Mouse (Mus musculus) kidney, embryonic 16.5 days (tissue): ENCODE results near the gene Grk1. TPM values are rescaled to one million over a fixed set of nuclear protein-coding genes. Genes with fewer than 3 reads are reported as not detected.

Experiments
- ATAC-seq: fragments of 200-750 bp; cut with Nextera tagmentation; 2 replicates; pipeline ENCODE4 v1.8.0; 2017; ENCODE audit warnings: moderate TSS enrichment; ENCODE audit not compliant: low FRiP score, low TSS enrichment
- H3K27ac ChIP-seq: fragments of 300-500 bp; sonication (generic); 2 replicates; pipeline ENCODE4 v1.5.1; 2014; ENCODE audit warnings: low read length
- H3K27me3 ChIP-seq: fragments of 300-500 bp; sonication (generic); 2 replicates; pipeline ENCODE4 v1.6.1; 2014; ENCODE audit warnings: low read length, control low read depth, mixed read lengths; ENCODE audit not compliant: insufficient read depth
- H3K36me3 ChIP-seq: fragments of 300-500 bp; sonication (generic); 2 replicates; pipeline ENCODE4 v1.6.1; 2014; ENCODE audit warnings: low read length, control low read depth, mixed read lengths; ENCODE audit not compliant: insufficient read depth
- H3K4me1 ChIP-seq: fragments of 300-500 bp; sonication (generic); 2 replicates; pipeline ENCODE4 v1.6.1; 2014; ENCODE audit warnings: low read length, control low read depth, mixed read lengths; ENCODE audit not compliant: insufficient read depth
- H3K4me2 ChIP-seq: fragments of 300-500 bp; sonication (generic); replicated peaks from 2 replicates; pipeline ENCODE4 v1.6.1; 2014; ENCODE audit warnings: low read depth, low read length
- H3K4me3 ChIP-seq: fragments of 300-500 bp; sonication (generic); 2 replicates; pipeline ENCODE4 v1.5.1; 2014; ENCODE audit warnings: mild to moderate bottlenecking, low read length
- H3K9ac ChIP-seq: fragments of 300-500 bp; sonication (generic); replicated peaks from 2 replicates; pipeline ENCODE4 v1.6.1; 2014; ENCODE audit warnings: low read length
- H3K9me3 ChIP-seq: fragments of 300-500 bp; sonication (generic); 2 replicates; pipeline ENCODE4 v1.6.1; 2016; ENCODE audit warnings: low read length, control low read depth
- WGBS: fragments of 180-500 bp; shearing (Covaris S2); extraction: QIAGEN DNeasy Blood & Tissue Kit; methylation state at CpG from one replicate; pipeline ENCODE4 v1.1.7; 2014; 5-methylcytosine and 5-hydroxymethylcytosine counted together
- polyA plus RNA-seq: library from polyadenylated mRNA; unstranded; fragments of >200 nt; fragmentation: Nextera tagmentation; extraction: Ambion mirVana; gene quantifications from 2 replicates; pipeline ENCODE4 v1.2.1, GENCODE M21; 2015

The Grk1 gene
- polyA plus RNA-seq, 1 experiment from 2014 or later = not detected

- Histone ChIP-seq H3K4me2 (no peak overlapping the region), H3K27ac (no peak overlapping the region), H3K9me3 (no peaks in the 10 kb centered on the region), H3K9ac (no peak overlapping the region), H3K4me3 (no peak overlapping the region), H3K27me3 (no peaks in the 10 kb centered on the region), H3K36me3 (no peaks in the 10 kb centered on the region), H3K4me1 (no peaks in the 10 kb centered on the region)
- 82% methylated on average over 2 of the region's 2 CpGs for WGBS
- no peak for ATAC-seq
Measured at GRCm38 (mm10) chr8:13419111-13419639, 14.3 kb downstream of the Grk1 start.

GRCm38 (mm10) chr8:13420970-13421369 lies 16.1 kb downstream of the Grk1 start:
- no peak for ATAC-seq
- Histone ChIP-seq H3K9ac (no peak overlapping the region), H3K9me3 (no peaks in the 10 kb centered on the region), H3K4me2 (no peak overlapping the region), H3K4me1 (no peaks in the 10 kb centered on the region), H3K4me3 (no peak overlapping the region), H3K36me3 (no peaks in the 10 kb centered on the region), H3K27me3 (no peaks in the 10 kb centered on the region), H3K27ac (no peak overlapping the region)
- WGBS = 97% methylated on average over 6 of the region's 6 CpGs

GRCm38 (mm10) chr8:13427351-13427750 lies 22.5 kb downstream of the Grk1 start:
- no peaks in the 10 kb centered on the region for H3K36me3 ChIP-seq
- H3K9ac ChIP-seq = no peak overlapping the region
- H3K27ac ChIP-seq = no peak overlapping the region
- no peak overlapping the region for H3K4me3 ChIP-seq
- no peak overlapping the region for H3K4me2 ChIP-seq
- WGBS = 68% methylated on average over 6 of the region's 6 CpGs
- no peaks in the 10 kb centered on the region for H3K27me3 ChIP-seq
- no peaks in the 10 kb centered on the region for H3K4me1 ChIP-seq
- ATAC-seq = no peak
- no peaks in the 10 kb centered on the region for H3K9me3 ChIP-seq

- no peak overlapping the region for H3K27ac ChIP-seq
- no peak overlapping the region for H3K4me3 ChIP-seq
- no peak for ATAC-seq
- WGBS = 68% methylated on average over 9 of the region's 9 CpGs
- H3K27me3 ChIP-seq = no peaks in the 10 kb centered on the region
- H3K4me1 ChIP-seq = no peaks in the 10 kb centered on the region
- no peaks in the 10 kb centered on the region for H3K36me3 ChIP-seq
- no peaks in the 10 kb centered on the region for H3K9me3 ChIP-seq
- no peak overlapping the region for H3K9ac ChIP-seq
- no peak overlapping the region for H3K4me2 ChIP-seq
Measured at GRCm38 (mm10) chr8:13428156-13428555, 23.3 kb downstream of the Grk1 start.

GRCm38 (mm10) chr8:13430412-13430811 lies 25.5 kb downstream of the Grk1 start:
- H3K4me1 ChIP-seq = peaks cover 6% of the 10 kb centered on the region; the same call in 1 of the 2 replicates
- ATAC-seq = no peak

GRCm38 (mm10) chr8:13430866-13431265 lies 26.0 kb downstream of the Grk1 start:
- no peak overlapping the region for H3K9ac ChIP-seq
- H3K4me2 ChIP-seq = no peak overlapping the region
- no peak for ATAC-seq
- no peak overlapping the region for H3K27ac ChIP-seq
- H3K9me3 ChIP-seq = no peaks in the 10 kb centered on the region
- peaks cover 17% of the 10 kb centered on the region for H3K27me3 ChIP-seq
- H3K4me1 ChIP-seq = peaks cover 10% of the 10 kb centered on the region; the same call in 1 of the 2 replicates
- H3K36me3 ChIP-seq = no peaks in the 10 kb centered on the region
- H3K4me3 ChIP-seq = no peak overlapping the region

More at GRCm38 (mm10) chr8:13430412-13430811, 25.5 kb downstream of the Grk1 start:
- H3K27me3 ChIP-seq = peaks cover 12% of the 10 kb centered on the region
- no peak overlapping the region for H3K4me2 ChIP-seq
- H3K9me3 ChIP-seq = no peaks in the 10 kb centered on the region
- no peak overlapping the region for H3K27ac ChIP-seq
- no peak overlapping the region for H3K4me3 ChIP-seq
- H3K9ac ChIP-seq = no peak overlapping the region
- no peaks in the 10 kb centered on the region for H3K36me3 ChIP-seq
- 75% methylated on average over 7 of the region's 7 CpGs for WGBS

GRCm38 (mm10) chr8:13433130-13433529 lies 28.2 kb downstream of the Grk1 start:
- H3K27ac ChIP-seq = no peak overlapping the region
- no peak for ATAC-seq
- no peaks in the 10 kb centered on the region for H3K9me3 ChIP-seq
- 58% methylated on average over 5 of the region's 5 CpGs for WGBS
- no peaks in the 10 kb centered on the region for H3K36me3 ChIP-seq
- no peak overlapping the region for H3K4me2 ChIP-seq
- H3K9ac ChIP-seq = no peak overlapping the region
- H3K4me1 ChIP-seq = peaks cover 11% of the 10 kb centered on the region; the same call in 1 of the 2 replicates
- no peak overlapping the region for H3K4me3 ChIP-seq
- H3K27me3 ChIP-seq = peaks cover 28% of the 10 kb centered on the region

- H3K27me3 ChIP-seq = peaks cover 28% of the 10 kb centered on the region
- H3K4me3 ChIP-seq = peak within 1 kb of the TSS; percentile 20
- H3K27ac ChIP-seq = no peak within 1 kb of the TSS
- H3K9me3 ChIP-seq = no peaks in the 10 kb centered on the region
- no peaks in the 10 kb centered on the region for H3K36me3 ChIP-seq
- H3K4me1 ChIP-seq = peaks cover 11% of the 10 kb centered on the region; the same call in 1 of the 2 replicates
- 0 out of 2 replicates have a peak within 1 kb of the TSS, but pooled peaks have one; percentile 32 for H3K9ac ChIP-seq
- 19% methylated on average over 10 of the region's 10 CpGs for WGBS
- ATAC-seq = no peak
- peak within 1 kb of the TSS; percentile 40 for H3K4me2 ChIP-seq
Measured at GRCm38 (mm10) chr8:13434889-13435288, 30.0 kb downstream of the Grk1 start, which contains the start of gene Tmem255b. TSS of gene Tmem255b (plus strand) at chr8:13435189.

GRCm38 (mm10) chr8:13436052-13436451 lies 31.2 kb downstream of the Grk1 start:
- Histone ChIP-seq H3K4me3 (no peak overlapping the region), H3K4me1 (peaks cover 11% of the 10 kb centered on the region; the same call in 1 of the 2 replicates), H3K4me2 (peak overlapping the region; percentile 40; the same call in 1 of the 2 replicates), H3K36me3 (no peaks in the 10 kb centered on the region), H3K9ac (no peak overlapping the region), H3K9me3 (no peaks in the 10 kb centered on the region), H3K27me3 (peaks cover 28% of the 10 kb centered on the region), H3K27ac (no peak overlapping the region)
- no peak for ATAC-seq
- WGBS = 14% methylated on average over 8 of the region's 8 CpGs

GRCm38 (mm10) chr8:13437531-13437930 lies 32.6 kb downstream of the Grk1 start:
- Histone ChIP-seq H3K36me3 (no peaks in the 10 kb centered on the region), H3K4me1 (peaks cover 11% of the 10 kb centered on the region; the same call in 1 of the 2 replicates), H3K4me3 (no peak overlapping the region), H3K4me2 (no peak overlapping the region), H3K27me3 (peaks cover 28% of the 10 kb centered on the region), H3K9me3 (no peaks in the 10 kb centered on the region), H3K9ac (no peak overlapping the region), H3K27ac (no peak overlapping the region)
- WGBS = 72% methylated on average over 2 of the region's 2 CpGs
- ATAC-seq = no peak
